Mouse (Mus musculus) heart, embryonic 14.5 days (tissue): ENCODE results near the gene Marveld3. TPM values are rescaled to one million over a fixed set of nuclear protein-coding genes. Genes with fewer than 3 reads are reported as not detected.

Experiments used
- polyA plus RNA-seq: library from polyadenylated mRNA; unstranded; fragments of >200 nt; fragmentation: Nextera tagmentation; extraction: Ambion mirVana; gene quantifications from 2 replicates; pipeline ENCODE4 v1.2.1, GENCODE M21; 2014

Gene Marveld3
- polyA plus RNA-seq, 1 experiment from 2014 or later, result 0.51 TPM

Other genes with a start within 250 kb of the Marveld3 start
- 4.7 and 4.8 TPM in 2 replicates for gene Atxn1l, start 224.5 kb downstream of the Marveld3 start, polyA plus RNA-seq
- 23.8 and 25.2 TPM in 2 replicates for gene Ap1g1, start 183.6 kb downstream of the Marveld3 start, polyA plus RNA-seq
- gene Phlpp2, start 93.7 kb downstream of the Marveld3 start, polyA plus RNA-seq, result 1.9 and 2.0 TPM in 2 replicates
- 0.11 TPM in 1 of 2 replicates, not detected in the other for gene Tat, start 28.2 kb upstream of the Marveld3 start, polyA plus RNA-seq
- gene Chst4, start 77.5 kb upstream of the Marveld3 start, polyA plus RNA-seq, result 1.3 and 1.9 TPM in 2 replicates
- 5.9 and 6.4 TPM in 2 replicates for gene Zfp612, start 117.5 kb upstream of the Marveld3 start, polyA plus RNA-seq
- gene Gm21964, start 139.0 kb upstream of the Marveld3 start, polyA plus RNA-seq, result not detected in 2 replicates
- not detected in 2 replicates for gene Gm17720, start 140.6 kb upstream of the Marveld3 start, polyA plus RNA-seq
- gene Calb2, start 206.0 kb upstream of the Marveld3 start, polyA plus RNA-seq, result 0.42 and 0.65 TPM in 2 replicates